Mouse (Mus musculus): ENCODE results near the gene Sh2b1.
"Not testable (repeated sequence)": the region's sequence is repeated elsewhere in the genome, so short reads cannot be mapped to it uniquely, and the experiment has no call there.

Sh2b1 gene

DNA sequence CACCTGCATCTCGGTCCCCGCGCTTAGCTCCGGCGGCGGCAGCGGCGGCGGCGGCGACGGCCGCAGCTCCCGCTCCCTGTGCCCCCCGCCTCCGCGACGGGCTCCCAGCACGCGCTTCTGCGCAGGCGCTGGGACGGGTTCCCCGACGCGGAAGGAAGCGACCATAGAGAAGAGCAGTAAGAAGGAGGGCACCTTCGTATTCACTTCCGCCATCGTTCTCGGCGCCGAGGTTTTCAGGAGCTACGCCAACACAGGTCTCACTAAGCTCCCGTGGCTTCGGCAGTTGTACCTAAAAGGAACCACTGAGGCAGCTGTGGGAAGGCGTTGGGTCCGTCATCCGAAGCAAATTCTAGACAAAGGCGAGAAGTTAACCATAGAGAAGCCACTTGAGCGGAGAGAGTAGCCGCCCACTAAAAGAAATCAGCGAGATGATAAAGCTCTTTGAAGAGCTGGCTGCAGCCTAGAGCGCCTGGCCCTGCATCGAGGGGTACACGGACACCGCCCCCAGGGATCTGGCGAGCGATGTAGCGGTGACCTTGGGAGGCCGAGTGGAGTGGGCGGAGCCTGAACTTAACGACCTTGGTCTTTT lies at the start of gene Sh2b1:
Gene Sh2b1 (minus strand): TSS at position 432 of the 589 bp plus-strand sequence.
- peak; percentile 86 for DNase-seq

DNA sequence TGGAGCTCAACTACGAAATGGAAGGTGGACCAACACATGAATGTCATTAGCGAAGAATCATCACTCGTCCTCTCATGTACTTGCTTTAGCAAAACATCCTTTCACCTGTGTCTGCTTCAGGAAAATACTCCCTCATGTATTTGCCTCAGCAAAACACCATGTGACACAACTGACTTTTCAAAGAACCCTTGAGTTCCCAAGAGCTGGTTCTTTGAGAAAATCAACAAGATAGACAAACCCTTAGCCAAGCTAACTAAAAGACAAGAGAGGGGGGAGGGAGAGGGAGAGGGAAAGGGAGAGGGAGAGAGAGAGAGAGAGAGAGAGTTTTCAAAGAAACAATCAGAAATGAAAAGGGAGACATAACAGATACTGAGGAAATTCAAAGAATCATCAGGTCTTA lies 48.1 kb upstream of the Sh2b1 start:
- no peak for DNase-seq

DNA sequence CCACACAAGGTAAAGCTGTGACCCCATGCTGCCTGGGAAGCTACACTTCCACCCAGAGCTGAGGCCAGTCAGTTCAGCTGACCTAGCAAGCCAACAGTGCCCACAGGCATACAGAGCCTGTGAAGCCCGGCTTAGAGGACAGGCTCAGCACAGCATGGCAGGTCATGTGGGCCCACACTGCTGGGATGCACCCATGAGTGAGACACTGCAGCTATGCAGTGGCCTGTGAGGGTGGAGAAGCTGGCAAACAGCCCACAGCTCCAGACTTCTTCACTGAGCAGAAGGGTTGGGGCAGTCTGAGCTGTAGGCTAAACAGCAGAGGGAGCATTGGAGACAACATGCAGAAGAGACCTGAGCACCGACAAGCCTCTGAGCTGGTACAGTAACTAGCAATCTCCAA lies 44.3 kb upstream of the Sh2b1 start:
- peak; percentile 46 for DNase-seq

DNA sequence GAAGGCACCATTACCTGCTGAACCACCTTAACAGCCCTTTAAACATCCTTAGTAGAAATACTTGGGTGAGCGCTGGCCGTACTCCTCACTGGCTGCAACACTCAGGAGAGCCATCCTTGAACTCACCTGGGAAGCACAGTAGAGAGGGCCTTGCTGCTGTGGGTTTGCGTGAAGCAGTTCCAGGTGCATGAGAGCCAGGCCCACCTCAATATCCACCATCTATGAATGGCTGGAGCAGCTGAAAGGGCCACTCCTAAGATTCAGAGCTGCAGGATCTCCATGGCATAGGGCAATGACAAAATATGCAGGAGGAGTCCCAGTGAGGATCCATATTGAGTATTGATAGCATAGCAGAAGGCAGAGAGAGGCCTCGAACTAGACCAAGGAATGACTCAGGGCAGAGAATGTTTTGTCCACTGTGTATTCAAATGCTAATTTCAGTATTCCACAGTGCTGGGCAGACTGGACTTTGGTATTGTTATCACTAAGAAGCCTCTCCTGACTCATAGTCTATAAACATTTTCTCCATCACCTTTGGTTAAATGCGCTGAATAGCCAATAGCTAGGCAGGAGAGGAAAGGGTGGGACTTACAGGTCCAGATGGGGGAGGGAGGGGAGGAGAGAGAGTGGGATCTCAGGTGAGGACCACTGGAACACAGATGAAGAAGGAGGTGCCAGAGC lies 43.2 kb upstream of the Sh2b1 start:
- no peak for DNase-seq

DNA sequence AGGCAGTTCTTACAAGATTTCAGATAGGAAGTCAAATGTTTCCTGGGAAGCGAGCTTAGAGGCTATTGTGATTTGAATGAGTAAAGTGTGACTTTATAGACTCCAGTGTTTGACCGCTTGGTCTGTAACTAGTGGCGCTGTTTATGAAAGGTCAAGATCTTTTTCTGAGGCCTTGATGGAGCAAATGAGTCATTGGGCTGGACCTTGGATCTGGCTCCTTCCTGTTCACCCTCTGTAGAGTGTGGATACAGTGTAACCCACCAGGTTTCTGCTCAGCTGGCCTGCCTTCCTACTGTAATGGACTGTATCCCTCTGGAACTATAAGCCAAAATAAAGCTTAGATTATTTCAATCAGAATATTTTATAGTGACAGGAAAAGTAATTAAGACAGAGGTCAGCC lies 36.1 kb upstream of the Sh2b1 start:
- DNase-seq = no peak

DNA sequence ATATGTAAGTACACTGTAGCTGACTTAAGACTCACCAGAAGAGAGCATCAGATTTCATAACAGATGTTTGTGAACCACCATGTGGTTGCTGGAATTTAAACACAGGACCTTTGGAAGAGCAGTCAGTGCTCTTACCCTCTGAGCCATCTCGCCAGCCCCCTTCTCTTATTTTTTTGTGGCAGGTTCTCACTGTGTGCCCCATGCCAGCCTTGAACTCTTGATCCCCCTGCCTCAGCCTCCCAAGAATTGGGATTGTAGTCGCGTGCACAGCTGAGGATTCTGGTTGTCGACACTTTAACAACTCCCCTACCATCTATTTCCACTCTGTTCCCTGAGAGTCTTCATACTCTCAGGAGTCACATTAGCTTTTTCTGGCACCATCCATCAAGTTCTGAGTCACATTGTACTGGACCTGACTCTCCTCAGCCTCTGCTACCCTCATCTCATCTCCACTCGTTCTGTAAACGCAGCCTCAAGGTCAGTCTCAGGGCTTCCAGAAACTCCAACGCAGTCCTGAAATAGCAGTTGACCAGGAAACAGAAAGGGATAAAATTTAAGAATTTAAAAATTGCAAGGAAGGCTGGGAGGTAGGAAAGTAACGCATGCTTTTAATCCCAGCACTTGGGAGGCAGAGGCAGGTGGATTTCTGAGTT lies 32.0 kb upstream of the Sh2b1 start:
- no peak for DNase-seq

DNA sequence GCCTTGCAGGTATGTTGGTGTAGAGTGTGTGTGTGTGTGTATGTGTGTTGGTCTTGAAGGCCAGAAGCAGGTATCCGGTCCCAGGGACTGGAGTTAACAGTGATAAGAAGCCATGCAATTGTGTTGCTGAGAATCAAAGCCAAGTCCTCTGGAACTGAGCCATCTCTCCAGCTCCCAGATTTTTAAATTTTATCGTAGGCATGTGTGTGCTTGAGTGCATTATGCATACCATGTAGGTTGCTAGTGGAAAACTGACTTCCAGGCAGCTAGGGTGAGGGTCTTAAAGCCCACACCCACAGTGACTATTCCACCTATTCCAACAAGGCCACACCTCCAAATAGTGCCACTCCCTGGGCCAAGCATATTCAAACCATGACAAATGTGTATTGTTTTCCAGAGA lies 29.7 kb upstream of the Sh2b1 start:
- no peak for DNase-seq

DNA sequence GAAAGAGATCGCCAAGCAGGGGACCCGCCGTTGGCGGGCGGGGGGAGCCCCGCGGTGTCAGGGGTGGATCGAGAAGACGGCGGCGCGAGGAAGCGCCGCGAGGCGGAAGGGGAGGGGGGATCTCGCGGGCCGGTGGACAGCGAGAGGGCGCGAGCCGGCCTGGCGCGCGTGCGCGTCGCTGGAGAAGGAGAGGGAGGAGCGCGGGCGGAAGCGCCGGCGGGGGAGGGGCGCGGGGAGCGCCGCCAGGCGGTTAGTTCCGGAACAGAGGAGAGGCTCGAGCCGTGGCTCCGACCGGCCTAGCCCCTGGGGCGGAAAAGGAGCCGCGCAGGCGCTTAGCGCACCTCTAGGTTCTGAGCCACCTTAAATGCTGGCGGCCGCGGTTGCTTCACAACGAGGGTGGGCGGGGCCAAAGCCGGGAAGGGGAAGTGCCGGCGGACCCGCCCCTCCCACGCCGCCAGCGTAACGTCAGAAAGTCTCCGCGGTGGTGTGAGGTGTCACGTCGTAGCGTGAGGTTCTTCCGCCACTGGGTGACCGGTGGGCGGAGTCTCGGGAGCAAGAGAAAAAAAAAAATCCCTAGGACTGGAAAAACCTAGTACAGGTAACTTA lies 28.2 kb upstream of the Sh2b1 start, which contains the start of gene Atxn2l:
Gene Atxn2l (minus strand): TSS at position 165 of the 606 bp plus-strand sequence.
- DNase-seq = peak; percentile 99

DNA sequence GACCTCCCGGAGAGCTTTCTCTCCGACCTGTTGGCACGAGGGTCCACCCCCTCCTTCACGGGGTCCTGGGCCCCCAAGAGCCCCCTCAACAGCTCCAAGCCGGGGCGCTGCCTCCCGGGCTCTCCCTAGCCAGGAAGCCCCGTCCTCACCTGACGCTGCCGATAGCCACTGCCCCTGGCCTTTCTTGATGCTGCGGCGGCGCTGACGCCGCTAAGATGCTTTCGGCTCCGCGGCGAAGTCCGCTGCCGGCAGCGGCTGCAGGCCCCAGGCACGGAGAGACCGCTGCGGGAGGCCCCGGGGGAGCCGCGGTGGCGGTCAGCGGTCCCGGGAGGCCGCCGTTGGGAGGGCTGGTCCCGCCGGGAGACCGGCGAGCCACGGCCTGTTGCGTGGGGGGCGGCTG lies 27.5 kb upstream of the Sh2b1 start:
- no peak for DNase-seq

DNA sequence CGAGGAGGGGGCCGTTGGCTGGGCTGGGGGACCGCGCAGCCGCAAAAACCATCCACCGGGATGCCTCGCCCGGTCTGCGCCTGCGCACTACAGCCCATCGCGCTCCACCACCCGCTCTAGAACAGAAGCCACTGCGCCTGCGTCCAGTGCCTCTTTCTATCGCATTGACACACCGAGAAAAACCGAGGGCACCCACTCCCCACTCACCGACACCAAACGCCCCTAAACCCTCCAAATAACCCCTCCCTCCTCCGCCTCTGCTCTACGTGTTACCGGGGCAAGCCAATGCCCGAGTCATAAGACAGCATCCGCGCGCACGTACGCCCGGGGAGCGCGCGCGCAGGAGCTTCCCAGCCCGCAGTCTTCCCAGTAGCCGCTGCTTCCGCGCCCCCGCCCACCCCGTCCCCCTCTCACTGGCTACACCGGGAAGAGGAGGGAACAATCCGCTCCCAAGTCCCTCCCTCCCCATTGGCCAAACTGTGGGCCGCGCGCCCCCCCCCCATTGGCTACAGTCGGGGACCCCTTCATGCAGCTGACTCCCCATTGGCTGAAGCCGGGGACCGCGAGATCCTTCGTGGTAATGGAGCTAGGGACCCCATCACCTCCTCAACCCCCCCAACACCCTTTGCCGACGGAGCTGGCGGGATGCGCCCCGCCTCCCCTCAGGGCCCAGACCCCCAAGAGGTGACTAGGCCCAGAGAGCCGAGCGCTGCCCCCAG lies 27.0 kb upstream of the Sh2b1 start:
- peak; percentile 94 for DNase-seq

DNA sequence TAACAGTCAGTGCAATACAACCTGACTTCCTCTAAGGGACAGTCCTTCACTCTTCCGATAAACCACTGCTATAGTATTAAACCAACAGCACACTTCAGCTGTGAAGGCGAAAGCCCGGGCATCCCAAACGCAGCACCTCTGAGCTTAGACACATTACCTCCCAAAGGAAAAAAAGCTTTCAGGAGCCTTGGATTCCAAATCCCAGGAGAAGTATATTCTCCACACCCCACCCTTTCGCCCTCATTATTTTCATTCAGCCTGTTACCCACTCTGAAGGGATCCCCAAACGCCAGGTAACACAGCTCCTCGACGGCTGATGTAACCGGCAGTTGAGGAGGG lies 26.4 kb upstream of the Sh2b1 start:
- DNase-seq = no peak

DNA sequence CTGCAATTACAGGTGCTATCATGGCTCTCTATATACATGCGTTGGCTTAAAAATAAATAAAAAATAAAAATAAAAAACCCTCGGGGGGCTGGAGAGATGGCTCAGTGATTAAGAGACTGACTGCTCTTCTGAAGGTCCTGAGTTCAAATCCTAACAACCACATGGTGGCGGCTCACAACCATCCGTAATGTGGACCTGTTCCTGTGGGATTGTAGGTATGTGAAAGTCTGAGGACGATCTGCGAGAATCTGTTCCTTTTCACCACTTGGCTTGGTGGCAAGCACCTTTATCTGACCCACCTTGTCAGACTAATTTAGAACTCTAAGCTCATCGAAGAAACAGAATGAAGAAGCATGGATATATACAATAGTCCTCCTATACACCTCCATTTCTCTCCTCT lies 24.2 kb upstream of the Sh2b1 start:
- no peak for DNase-seq

DNA sequence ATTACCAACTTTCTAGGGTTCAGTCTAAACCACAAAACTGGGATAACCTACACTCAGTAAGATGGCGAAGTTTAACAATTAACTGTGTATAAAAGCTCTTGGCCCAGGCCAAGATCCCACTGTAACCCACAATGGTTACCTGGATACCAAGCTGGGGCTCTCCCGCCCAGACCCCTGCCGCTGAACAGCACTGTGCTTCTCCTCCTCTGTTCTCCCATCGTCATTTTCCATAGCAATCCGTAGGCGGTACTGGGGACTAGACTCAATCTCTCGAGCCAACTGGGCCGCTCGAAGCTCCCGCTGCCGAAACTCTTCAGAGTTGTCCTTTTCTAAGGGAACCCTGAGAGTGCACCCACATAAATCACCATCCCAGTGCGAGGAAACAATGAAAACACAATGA lies 22.7 kb upstream of the Sh2b1 start:
- DNase-seq = no peak

DNA sequence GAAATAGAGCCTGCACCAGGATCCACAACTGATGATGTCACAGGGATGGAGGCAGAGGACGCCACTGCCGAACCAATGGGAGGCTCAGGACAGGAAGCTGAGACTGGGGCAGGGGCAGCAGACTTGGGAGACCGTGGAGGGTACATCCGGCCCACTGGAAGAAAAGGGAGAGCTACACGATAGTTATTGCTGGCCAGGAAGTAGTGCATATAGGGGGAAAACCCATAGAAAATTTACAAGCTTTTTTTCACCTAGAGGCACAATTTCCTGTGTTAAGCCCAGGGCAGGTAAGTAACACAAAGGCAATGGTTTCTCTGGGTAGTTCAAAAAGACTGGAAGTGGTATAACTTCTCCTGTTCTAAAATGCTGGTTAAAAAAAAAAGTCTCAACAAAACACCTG lies 21.3 kb upstream of the Sh2b1 start:
- DNase-seq = no peak

DNA sequence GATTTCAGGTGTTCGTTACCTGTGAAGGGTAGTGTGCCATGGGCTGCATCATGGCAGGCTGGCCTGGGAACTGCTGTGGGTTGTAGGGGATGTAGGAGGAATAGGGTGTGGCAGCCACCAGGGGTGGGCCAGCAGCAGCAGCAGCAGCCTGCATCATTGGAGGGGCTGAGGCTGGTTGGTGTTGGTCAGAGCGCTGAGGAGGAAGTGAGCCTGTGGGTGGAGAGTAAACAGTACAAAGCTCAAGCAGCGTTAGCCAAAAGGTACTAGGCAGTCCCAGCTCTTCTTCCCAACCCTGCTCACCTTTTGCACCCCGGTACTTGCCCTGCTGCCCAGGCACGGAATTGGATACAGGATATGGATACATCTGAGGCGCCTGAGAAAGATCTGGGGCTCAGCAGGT lies 18.9 kb upstream of the Sh2b1 start:
- no peak for DNase-seq

DNA sequence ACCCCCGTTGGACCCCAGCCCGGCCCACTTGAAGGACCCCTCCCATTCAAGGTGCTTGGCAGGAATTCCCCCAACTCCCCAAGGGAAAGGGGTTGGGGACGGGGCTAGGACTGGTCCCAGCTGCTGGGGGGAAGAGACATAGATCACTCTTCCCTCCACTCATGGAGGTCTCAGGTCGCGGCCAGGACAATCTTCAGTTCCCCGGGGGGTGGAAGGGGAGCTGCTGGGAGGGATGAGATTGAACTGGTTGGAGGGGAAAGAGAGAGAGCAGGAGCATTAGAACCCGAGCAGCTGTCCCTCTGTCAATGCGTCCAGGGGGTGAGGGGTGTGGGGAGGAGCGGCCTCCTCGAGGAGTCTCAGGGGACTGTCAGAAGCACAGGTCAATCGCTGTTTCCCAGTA lies 16.7 kb upstream of the Sh2b1 start:
- DNase-seq = no peak

DNA sequence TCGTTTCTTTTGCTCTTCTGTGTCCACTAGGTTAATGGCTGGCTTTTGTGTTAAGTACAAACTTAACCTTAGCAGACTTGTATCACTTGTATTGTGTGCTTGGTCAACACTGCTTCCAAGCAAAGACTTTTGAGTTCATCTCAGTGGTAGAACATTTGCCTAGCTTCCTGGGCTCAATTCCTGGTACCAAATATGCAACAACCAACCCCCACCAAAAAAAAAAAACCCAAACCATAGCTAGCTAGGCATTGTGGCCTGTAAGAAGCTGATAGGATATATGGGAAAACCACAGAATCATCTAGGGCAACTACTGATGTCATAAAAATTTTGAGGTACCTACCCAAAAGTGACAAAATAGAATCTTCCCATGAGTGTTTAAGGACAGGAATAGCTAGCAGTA lies 15.8 kb upstream of the Sh2b1 start:
- no peak for DNase-seq

DNA sequence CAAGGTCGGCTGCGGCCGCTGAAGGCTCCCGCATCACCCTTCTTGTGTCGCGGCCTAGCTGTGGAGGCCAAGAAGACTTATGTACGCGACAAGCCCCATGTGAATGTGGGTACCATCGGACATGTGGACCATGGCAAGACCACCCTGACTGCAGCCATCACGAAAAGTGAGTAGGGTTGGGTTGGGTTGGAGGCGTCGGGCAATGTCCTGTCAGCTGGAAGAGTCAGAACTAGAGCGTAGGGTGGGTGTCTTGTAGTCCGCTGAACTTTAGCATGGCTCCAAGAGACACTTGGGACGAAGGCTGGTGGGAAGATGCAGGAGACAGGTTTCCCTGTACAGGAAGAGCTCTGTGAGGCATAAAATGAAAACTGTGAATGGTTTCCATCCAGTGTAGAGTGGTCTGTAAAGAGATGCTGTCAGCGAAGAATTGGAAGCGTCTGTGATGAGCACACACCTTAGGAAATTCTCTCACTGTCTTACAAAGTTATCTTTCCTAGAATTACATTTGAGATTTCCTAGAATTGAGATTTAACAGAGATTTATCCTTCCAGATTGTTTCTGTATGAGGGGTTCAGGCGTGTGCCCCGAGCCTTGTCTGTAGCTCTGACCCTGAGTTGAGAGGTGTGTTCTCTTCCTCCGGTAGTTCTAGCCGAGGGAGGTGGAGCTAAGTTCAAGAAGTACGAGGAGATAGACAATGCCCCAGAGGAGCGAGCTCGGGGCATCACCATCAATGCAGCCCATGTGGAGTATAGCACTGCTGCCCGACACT lies 12.6 kb upstream of the Sh2b1 start:
- DNase-seq = not testable (repeated sequence)

DNA sequence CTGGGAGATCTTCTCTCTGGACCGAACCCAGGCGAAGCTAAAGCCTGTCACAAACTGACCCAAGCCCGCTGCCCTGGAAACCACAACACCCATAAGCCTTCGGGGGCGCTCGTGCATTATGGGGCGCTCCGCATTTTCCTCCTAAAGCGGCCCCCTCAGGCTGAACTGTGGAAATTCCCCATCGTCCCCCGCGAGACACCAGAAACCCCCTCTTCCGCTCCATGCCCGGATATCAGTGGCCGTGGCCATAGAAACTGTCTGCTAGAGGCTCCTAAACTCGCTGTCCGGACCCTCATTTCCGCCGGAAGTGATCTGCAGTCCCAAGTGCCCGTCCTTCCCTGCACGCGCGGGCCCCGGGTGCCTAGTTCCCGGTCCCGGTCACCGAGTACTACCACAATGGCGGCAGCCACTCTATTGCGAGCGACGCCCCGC lies 11.8 kb upstream of the Sh2b1 start, which contains the start of gene Tufm:
Gene Tufm (plus strand): TSS at position 310 of the 432 bp plus-strand sequence.
- peak; percentile 93 for DNase-seq

DNA sequence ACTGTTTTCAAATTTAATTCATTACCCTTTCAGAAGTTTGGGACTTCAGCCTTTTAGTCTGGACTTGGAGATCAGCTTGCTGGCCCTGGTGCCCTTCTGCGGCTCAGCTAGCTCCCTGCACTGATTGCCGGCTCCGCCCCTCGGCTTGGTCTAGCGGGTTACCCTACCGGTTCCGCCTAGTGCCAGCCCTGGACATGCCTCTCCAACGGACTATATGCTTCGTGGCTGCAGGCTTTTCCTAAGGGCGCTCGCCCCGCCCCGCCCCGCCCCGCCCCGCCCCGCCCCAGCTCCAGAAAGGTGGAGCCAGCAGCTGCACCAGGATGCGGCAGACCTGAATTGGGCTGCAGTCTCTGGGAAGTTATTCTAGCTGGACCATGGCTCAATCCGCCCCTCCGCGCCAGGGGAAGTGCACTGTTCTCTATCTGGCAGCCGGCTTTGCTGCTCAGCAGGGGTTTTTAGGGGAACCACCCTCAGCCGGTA lies 7.2 kb upstream of the Sh2b1 start:
- DNase-seq = peak; percentile 89

DNA sequence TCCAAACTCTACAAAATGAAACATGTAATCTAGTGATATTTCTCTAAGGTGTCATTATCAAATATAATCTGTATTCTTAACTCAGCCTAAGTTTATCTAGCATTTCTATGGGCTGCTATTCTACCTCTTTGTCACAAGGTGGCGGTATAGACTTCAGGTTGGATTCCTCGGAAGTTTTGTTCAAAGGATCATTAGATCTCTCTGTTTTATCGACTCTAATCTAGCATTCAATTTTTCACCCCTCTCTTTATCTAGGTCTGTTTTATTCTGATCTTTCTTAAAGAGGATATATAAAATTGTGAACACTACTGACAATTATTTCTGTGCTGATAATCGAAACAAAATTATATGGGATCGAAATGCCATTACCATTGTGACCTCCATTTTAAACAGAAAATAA lies 6.5 kb upstream of the Sh2b1 start:
- no peak for DNase-seq

DNA sequence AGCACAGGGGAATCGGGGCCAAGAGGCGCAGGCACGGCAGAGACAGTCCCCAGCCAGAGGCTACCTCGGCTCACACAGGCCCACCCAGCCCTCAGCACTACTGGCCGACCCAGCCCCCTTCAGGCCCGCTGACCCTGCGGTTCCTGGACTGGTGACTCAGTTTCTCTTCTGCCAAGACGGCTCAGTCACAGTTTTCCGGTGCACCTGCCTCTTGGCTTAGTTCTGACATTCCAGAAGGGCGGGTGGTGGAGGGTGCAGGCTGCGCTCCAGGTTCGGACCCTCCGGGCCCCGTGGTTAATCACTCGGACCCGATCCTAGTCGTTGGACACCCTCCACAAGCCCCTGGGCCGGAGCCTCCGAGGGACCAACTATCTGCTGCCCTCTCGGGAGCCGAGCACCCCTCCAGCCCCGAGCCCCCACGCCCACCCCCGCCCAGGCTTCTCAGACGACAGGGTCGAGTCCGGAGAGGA lies 703 bp downstream of the Sh2b1 start:
- no peak for DNase-seq

Data from lung, postnatal 14 days (tissue).